Mouse (Mus musculus): ENCODE results near the gene Skint4.

The Skint4 gene

DNA sequence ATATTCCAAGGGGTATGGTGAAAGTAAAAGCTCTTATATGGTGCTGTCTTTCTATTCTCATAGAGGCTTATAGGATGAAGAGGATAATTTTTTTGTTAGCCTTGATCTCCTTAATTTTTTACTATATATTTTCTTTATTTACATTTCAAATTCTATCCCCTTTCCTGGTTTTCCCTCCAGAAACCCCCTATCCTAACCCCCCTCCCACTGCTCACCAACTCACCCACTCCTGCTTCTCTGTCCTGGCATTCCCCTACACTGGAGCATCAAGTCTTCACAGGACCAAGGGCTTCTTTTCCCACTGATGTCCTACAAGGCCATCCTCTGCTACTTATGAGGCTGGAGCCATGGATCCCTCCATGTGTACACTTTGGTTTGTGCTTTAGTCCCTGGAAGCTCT lies at the start of gene Skint4:
Gene Skint4 (plus strand): TSS at position 301 of the 400 bp plus-strand sequence.
- DNase-seq (ENCODE audit: low read depth in 2 of 2, low spot score in 2 of 2) = no peak

Data from CD8-positive naive resting alpha-beta T cell, adult 2 months (primary cell).